Mouse (Mus musculus) left cerebral cortex, postnatal 10 days (tissue): ENCODE measurements around the gene Nav1. TPM values are rescaled to one million over a fixed set of nuclear protein-coding genes. Genes with fewer than 3 reads are reported as not detected.

Experiments used
- DNase-seq, 2 experiments: peaks; one replicate each; pipeline ENCODE4 v3.0.0; 2021 to 2022; ENCODE audit warnings: low spot score in 2 of 2, mixed read lengths in 1 of 2; ENCODE audit errors: extremely low spot score in 1 of 2
- intact Hi-C: fragments of 180-260 bp; cut with DNase I; formaldehyde crosslinking; loops from one replicate; pipeline ENCODE4 v1.15.1; 2025
- total RNA-seq, 2 experiments: library from RNA; stranded (reverse); gene quantifications; 2 replicates each; pipeline ENCODE4 v1.2.3; 2021

Gene Nav1
- total RNA-seq, 2 experiments from 2014 or later, result 227 to 238 TPM

GRCm38 (mm10) chr1:135562115-135562514 is 45.0 kb downstream of the Nav1 start:
- intact Hi-C loops, result no loop called here
- no peak for DNase-seq

- DNase-seq, result no peak
- intact Hi-C loops, result no loop called here
These were observed 45.8 kb downstream of the Nav1 start for GRCm38 (mm10) chr1:135561282-135561681.

- intact Hi-C loops, result no loop called here
- DNase-seq, result no peak
These were observed 49.1 kb downstream of the Nav1 start for GRCm38 (mm10) chr1:135557976-135558375.

GRCm38 (mm10) chr1:135555885-135556284 is 51.2 kb downstream of the Nav1 start:
- DNase-seq, result no peak
- intact Hi-C loops, result no loop called here

- DNase-seq, result no peak
- intact Hi-C loops, result no loop called here
These were observed 52.3 kb downstream of the Nav1 start for GRCm38 (mm10) chr1:135554632-135555260.

- intact Hi-C loops, result no loop called here
- no peak for DNase-seq
These were observed 53.5 kb downstream of the Nav1 start for GRCm38 (mm10) chr1:135553615-135554014.

GRCm38 (mm10) chr1:135553154-135553553 is 53.9 kb downstream of the Nav1 start:
- DNase-seq, result no peak
- intact Hi-C loops, result no loop called here

GRCm38 (mm10) chr1:135550886-135551285 is 56.2 kb downstream of the Nav1 start:
- no peak for DNase-seq
- intact Hi-C loops, result no loop called here

- peak; percentile 46 to 67 for DNase-seq
- intact Hi-C loops, result loop anchor here (5.0 kb wide), 1 partner anchor 34 kb away; no protein-coding TSS in a partner anchor
These were observed 58.3 kb downstream of the Nav1 start for GRCm38 (mm10) chr1:135548750-135549149.

- intact Hi-C loops, result loop anchor here (5.0 kb wide), 1 partner anchor 36 kb away; no protein-coding TSS in a partner anchor
- DNase-seq, result no peak
These were observed 61.0 kb downstream of the Nav1 start for GRCm38 (mm10) chr1:135546099-135546498.

- intact Hi-C loops, result loop anchor here (2.0 to 5.0 kb wide), 3 partner anchors 38 to 153 kb away; no protein-coding TSS in a partner anchor
- peak; percentile 82 to 87 for DNase-seq
These were observed 62.5 kb downstream of the Nav1 start for GRCm38 (mm10) chr1:135544504-135545146.

- intact Hi-C loops, result loop anchor here (5.0 kb wide), 1 partner anchor 154 kb away; no protein-coding TSS in a partner anchor
- DNase-seq, result no peak
These were observed 64.0 kb downstream of the Nav1 start for GRCm38 (mm10) chr1:135542841-135543810.

GRCm38 (mm10) chr1:135542080-135542479 is 65.0 kb downstream of the Nav1 start:
- DNase-seq, result no peak
- intact Hi-C loops, result loop anchor here (5.0 kb wide), 1 partner anchor 155 kb away; no protein-coding TSS in a partner anchor

- intact Hi-C loops, result loop anchor here (5.0 kb wide), 1 partner anchor 157 kb away; no protein-coding TSS in a partner anchor
- peak; percentile 84 to 91 for DNase-seq
These were observed 66.8 kb downstream of the Nav1 start for GRCm38 (mm10) chr1:135540270-135540669.

GRCm38 (mm10) chr1:135538441-135539265 is 68.4 kb downstream of the Nav1 start:
- no peak for DNase-seq
- intact Hi-C loops, result loop anchor here (5.0 kb wide), 1 partner anchor 76 kb away; no protein-coding TSS in a partner anchor

GRCm38 (mm10) chr1:135536822-135537221 is 70.3 kb downstream of the Nav1 start:
- no peak for DNase-seq
- intact Hi-C loops, result loop anchor here (5.0 kb wide), 1 partner anchor 75 kb away; no protein-coding TSS in a partner anchor

GRCm38 (mm10) chr1:135536326-135536725 is 70.8 kb downstream of the Nav1 start:
- intact Hi-C loops, result loop anchor here (5.0 kb wide), 1 partner anchor 74 kb away; no protein-coding TSS in a partner anchor
- no peak for DNase-seq

GRCm38 (mm10) chr1:135535256-135535655 is 71.8 kb downstream of the Nav1 start:
- intact Hi-C loops, result loop anchor here (5.0 kb wide), 1 partner anchor 73 kb away; no protein-coding TSS in a partner anchor
- no peak for DNase-seq
